Mouse (Mus musculus): ENCODE data around the gene Gm20390. TPM values are rescaled to one million over a fixed set of nuclear protein-coding genes. Genes with fewer than 3 reads are reported as not detected.

The Gm20390 gene
- total RNA-seq, 2 experiments from 2014 or later: 2.8 to 13.0 TPM

DNA sequence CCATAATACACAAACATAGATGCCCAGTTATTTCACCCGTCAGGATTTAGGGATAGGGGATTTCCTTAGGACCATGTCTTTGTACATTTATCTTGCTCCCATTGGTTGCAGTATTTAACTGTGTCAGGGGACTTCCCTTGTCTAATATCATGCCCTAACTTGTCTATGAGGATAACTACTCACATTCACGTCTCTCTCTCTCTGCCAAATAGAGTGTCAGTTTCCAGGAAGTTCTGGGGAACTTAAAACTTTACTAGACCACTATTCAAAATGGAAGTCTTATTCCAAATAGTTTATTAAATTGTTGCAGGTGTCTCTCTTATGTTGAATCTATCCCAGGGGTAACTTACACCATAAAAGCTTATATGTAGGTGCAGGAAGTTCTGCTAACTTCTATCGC is 56.5 kb downstream of the Gm20390 start:
- TF ChIP-seq CTCF (IDR thresholded peaks at IDR 0.05): no peak
- intact Hi-C loops (cut with DNase I): no loop called here
- Histone ChIP-seq H3K4me3 (no peak overlapping the region), H3K27ac (no peak overlapping the region)
- DNase-seq: no peak

DNA sequence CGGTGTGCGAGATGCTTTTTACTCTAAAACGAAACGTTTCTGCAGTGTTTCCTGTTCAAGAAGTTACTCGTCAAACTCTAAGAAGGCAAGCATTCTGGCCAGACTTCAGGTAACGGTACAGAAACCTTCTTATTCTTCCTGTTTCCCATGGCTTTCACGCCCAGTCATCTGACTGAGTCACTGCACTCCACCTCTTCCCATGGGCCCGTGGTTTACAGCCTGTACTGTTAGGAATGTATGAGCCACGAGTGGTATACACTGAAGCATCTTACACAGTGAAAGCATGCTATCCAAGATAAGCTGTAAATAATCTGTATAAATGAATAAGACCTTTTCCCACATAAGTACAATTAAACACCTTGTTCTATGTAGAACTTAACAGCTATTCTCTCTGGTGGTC is 59.3 kb downstream of the Gm20390 start:
- Histone ChIP-seq H3K4me3 (no peak overlapping the region), H3K27ac (no peak overlapping the region)
- intact Hi-C loops (cut with DNase I): no loop called here
- TF ChIP-seq CTCF (IDR thresholded peaks at IDR 0.05): no peak
- DNase-seq: no peak

DNA sequence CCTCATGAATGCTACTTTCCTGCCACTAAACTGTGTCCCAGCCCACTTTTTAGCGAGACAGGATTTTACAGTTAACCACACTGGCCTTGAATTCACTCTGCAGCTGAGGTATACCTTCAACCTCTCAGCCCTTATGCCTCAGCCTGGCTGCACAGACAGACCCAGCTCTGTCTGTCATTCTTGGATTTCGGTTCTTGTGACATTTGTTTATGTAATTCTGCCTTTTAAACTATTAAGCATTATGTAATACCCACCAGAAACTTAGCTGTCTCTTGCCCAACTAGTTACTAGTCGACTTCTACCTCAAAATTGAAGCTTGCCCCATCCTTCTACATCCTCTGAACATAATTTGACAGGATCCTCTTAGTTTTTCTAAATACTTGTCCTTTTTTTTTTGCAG is 60.3 kb downstream of the Gm20390 start:
- H3K27ac ChIP-seq: no peak overlapping the region
- intact Hi-C loops (cut with DNase I): no loop called here
- H3K4me3 ChIP-seq: no peak overlapping the region
- no peak for DNase-seq
- TF ChIP-seq CTCF (IDR thresholded peaks at IDR 0.05): no peak

DNA sequence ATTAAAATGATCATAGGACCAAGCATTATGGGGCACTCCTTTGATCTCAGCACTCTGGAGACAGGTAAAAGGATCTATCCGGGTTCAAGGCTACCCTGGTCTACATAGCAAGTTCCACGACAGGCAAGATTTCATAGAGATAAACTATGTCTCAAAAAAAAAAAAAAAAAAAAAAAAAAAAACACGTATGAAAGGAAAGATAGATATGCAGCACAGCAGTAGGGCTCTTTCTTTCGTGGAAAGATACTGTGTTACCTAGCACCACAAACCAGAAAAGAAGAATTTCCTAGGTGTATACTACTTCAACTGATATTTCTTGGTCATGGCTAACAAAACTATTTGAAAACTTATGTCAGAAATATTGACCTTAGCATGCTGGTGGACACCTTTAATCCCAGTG is 61.3 kb downstream of the Gm20390 start:
- H3K27ac ChIP-seq: no peak overlapping the region
- DNase-seq: no peak
- no peak overlapping the region for H3K4me3 ChIP-seq
- TF ChIP-seq CTCF (IDR thresholded peaks at IDR 0.05): no peak
- intact Hi-C loops (cut with DNase I): no loop called here

Other genes with a start within 250 kb of the Gm20390 start
- gene Utp18, start 82.5 kb downstream of the Gm20390 start, total RNA-seq (2021): 1 to 10 TPM; 8.9 to 9.4 TPM
- 1 to 10 TPM; 8.0 to 9.9 TPM for gene Mbtd1, start 82.4 kb downstream of the Gm20390 start, total RNA-seq (2021)
- 100 to 1,000 TPM; 611 to 700 TPM for gene Nme2, start 12.0 kb downstream of the Gm20390 start, total RNA-seq (2021)
- 10 to 100 TPM; 13.0 to 22.7 TPM for gene Nme1, start 228 bp upstream of the Gm20390 start, total RNA-seq (2021)
- 100 to 1,000 TPM; 154 to 161 TPM for gene Spag9, start 27.8 kb upstream of the Gm20390 start, total RNA-seq (2021)
- gene Tob1, start 243.2 kb upstream of the Gm20390 start, total RNA-seq (2021): 100 to 1,000 TPM; 177 to 277 TPM